Mouse (Mus musculus) midbrain, embryonic 15.5 days (tissue): ENCODE measurements at regions not wholly inside any gene's neighbourhood (a gene's known extent, or its start where the extent isn't known, plus 50 kb on each side); places are given as distances from the start of the nearest gene placed in this dataset.

ENCODE experiments used
- ATAC-seq: fragments of 200-750 bp; cut with Nextera tagmentation; replicated peaks from 2 replicates; pipeline ENCODE4 v1.8.0; 2017; ENCODE audit warnings: moderate TSS enrichment
- H3K27ac ChIP-seq: fragments of 300-500 bp; sonication (generic); 2 replicates; pipeline ENCODE4 v1.5.1; 2015; ENCODE audit warnings: mild to moderate bottlenecking, inconsistent platforms
- H3K27me3 ChIP-seq: fragments of 300-500 bp; sonication (generic); replicated peaks from 2 replicates; pipeline ENCODE4 v1.6.1; 2015; ENCODE audit warnings: inconsistent platforms
- H3K36me3 ChIP-seq: fragments of 300-500 bp; sonication (generic); replicated peaks from 2 replicates; pipeline ENCODE4 v1.6.1; 2015; ENCODE audit warnings: inconsistent platforms
- H3K4me1 ChIP-seq: fragments of 300-500 bp; sonication (generic); 2 replicates; pipeline ENCODE4 v1.6.1; 2015; ENCODE audit warnings: inconsistent platforms
- H3K4me2 ChIP-seq: fragments of 300-500 bp; sonication (generic); 2 replicates; pipeline ENCODE4 v1.6.1; 2015; ENCODE audit warnings: inconsistent platforms, mild to moderate bottlenecking, moderate library complexity
- H3K4me3 ChIP-seq: fragments of 300-500 bp; sonication (generic); 2 replicates; pipeline ENCODE4 v1.5.1; 2015; ENCODE audit warnings: mild to moderate bottlenecking, inconsistent platforms
- H3K9ac ChIP-seq: fragments of 300-500 bp; sonication (generic); 2 replicates; pipeline ENCODE4 v1.6.1; 2015; ENCODE audit warnings: mild to moderate bottlenecking, inconsistent platforms
- H3K9me3 ChIP-seq: fragments of 300-500 bp; sonication (generic); 2 replicates; pipeline ENCODE4 v1.6.1; 2016; ENCODE audit warnings: inconsistent platforms
- WGBS: fragments of 180-500 bp; shearing (Covaris S2); methylation state at CpG from one replicate; pipeline ENCODE4 v1.1.7; 2015; ENCODE audit warnings: mixed read lengths; 5-methylcytosine and 5-hydroxymethylcytosine counted together

DNA sequence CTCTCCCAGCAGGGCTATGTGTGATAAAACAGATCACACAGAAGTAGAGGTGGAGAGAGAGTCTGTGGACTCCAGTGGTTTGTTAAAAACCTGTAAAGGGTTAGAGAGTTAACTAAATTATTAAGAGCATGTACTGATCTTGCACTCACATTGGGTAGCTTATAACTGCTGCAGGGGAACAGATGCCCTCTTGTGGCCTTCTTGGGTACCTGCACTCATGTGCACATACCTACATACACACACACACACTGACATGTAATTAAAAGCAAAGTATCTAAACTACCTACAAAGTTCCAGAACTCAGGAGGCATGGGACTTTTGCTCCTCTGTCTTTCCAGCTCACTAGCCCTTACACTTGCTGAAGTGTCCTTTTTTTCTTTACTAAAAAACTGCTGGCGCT, 228.4 kb upstream of the Cxcr4 start:
- Histone ChIP-seq H3K4me1 (peaks cover 5% of the 10 kb centered on the region; the same call in 1 of the 2 replicates), H3K27ac (no peak overlapping the region), H3K4me3 (no peak overlapping the region), H3K9ac (no peak overlapping the region), H3K4me2 (no peak overlapping the region), H3K9me3 (no peaks in the 10 kb centered on the region), H3K36me3 (no peaks in the 10 kb centered on the region), H3K27me3 (no peaks in the 10 kb centered on the region)
- WGBS = 97% methylated on average over 1 of the region's 1 CpGs
- no peak for ATAC-seq

DNA sequence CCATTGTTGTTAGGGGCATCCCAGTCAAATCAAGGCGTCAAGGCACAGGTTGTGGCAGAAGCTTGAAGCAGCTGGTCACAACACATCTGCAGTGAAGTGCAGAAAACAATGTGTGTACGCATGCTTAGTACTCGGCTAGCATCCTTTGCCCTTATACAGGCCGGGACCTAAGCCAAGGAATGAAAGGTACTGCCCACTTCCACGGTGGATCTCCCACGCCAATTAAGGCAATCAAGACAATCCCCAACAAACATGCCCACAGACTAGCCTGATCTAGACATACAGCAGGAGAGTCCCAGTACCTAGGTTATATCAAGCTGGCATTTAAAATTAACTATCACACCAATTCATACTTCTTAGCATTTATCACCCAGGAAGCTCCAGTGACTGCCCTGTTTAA, 227.5 kb upstream of the Cxcr4 start:
- H3K36me3 ChIP-seq = no peaks in the 10 kb centered on the region
- H3K4me3 ChIP-seq = no peak overlapping the region
- H3K9ac ChIP-seq = no peak overlapping the region
- no peak overlapping the region for H3K4me2 ChIP-seq
- WGBS = 89% methylated on average over 6 of the region's 6 CpGs
- H3K27ac ChIP-seq = no peak overlapping the region
- ATAC-seq = no peak
- H3K27me3 ChIP-seq = no peaks in the 10 kb centered on the region
- H3K9me3 ChIP-seq = no peaks in the 10 kb centered on the region
- peaks cover 5% of the 10 kb centered on the region; the same call in 1 of the 2 replicates for H3K4me1 ChIP-seq

DNA sequence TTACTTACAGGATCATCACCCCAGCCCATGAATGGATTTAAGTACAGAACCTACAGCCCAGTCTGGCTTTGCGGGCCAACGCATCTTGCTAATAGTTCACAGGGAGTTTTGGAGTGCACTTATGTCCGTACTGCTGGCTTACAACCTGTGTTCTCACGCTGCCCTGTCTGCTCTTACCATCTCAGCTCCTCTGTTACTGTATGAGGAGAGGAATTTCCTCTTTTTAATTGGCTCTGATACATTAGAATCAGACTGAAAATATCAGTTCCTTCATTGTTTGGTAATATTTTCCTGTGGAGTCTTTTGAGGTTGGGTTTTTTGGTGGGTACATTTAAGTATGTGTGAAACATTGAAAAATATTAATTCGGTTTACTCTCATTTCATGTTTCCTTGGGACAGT, 221.3 kb upstream of the Cxcr4 start:
- Histone ChIP-seq H3K27me3 (no peaks in the 10 kb centered on the region), H3K9ac (no peak overlapping the region), H3K4me3 (no peak overlapping the region), H3K9me3 (no peaks in the 10 kb centered on the region), H3K36me3 (no peaks in the 10 kb centered on the region), H3K27ac (no peak overlapping the region), H3K4me1 (0 out of 2 replicates have a peak, but pooled peaks cover 3% of the 10 kb centered on the region), H3K4me2 (no peak overlapping the region)
- ATAC-seq = no peak
- 72% methylated on average over 5 of the region's 5 CpGs for WGBS

DNA sequence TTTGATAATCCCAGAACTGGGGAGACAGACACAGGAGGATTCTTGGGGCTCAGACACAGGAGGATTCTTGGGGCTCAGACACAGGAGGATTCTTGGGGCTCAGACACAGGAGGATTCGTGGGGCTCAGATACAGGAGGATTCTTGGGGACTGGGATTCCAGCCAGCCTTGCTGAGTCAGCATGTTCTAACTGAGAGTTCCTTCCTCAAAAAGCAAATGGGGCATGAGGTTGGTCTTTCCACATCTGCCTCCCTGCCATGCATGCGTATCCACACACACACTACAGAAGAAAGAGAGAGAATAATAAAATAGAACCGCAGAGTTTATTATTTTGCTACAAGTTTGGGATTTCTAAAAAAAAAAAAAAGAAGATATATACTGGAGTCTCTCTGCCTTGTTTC, 218.8 kb upstream of the Cxcr4 start:
- 82% methylated on average over 3 of the region's 3 CpGs for WGBS
- H3K27ac ChIP-seq = no peak overlapping the region
- no peak overlapping the region for H3K4me3 ChIP-seq
- no peak overlapping the region for H3K4me2 ChIP-seq
- no peak overlapping the region for H3K9ac ChIP-seq
- no peaks in the 10 kb centered on the region for H3K36me3 ChIP-seq
- ATAC-seq = no peak
- H3K4me1 ChIP-seq = peaks cover 9% of the 10 kb centered on the region
- no peaks in the 10 kb centered on the region for H3K9me3 ChIP-seq
- H3K27me3 ChIP-seq = no peaks in the 10 kb centered on the region

DNA sequence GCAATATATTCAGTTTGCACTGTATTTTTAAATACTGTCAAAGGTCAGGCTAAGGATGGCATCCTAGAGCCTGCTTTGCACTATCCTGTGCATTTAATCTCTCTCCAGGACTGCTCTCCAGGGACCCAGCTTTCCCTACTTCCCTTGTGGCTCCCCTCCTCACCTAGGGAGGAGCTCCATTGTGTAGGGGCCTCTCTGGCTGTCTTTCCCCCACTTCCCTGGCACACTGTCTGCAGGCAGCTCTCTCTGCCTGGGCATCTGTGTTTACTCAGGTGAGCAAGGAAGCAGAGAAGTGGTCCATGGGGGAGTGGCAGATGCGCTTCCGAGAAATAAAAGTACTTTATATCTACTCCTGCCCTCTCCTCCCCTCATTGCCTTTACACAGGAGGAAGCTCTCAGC, 218.0 kb upstream of the Cxcr4 start:
- H3K27ac ChIP-seq = no peak overlapping the region
- H3K4me3 ChIP-seq = no peak overlapping the region
- 71% methylated on average over 2 of the region's 2 CpGs for WGBS
- no peak overlapping the region for H3K4me2 ChIP-seq
- no peak for ATAC-seq
- no peaks in the 10 kb centered on the region for H3K27me3 ChIP-seq
- no peaks in the 10 kb centered on the region for H3K9me3 ChIP-seq
- no peaks in the 10 kb centered on the region for H3K36me3 ChIP-seq
- H3K4me1 ChIP-seq = peaks cover 13% of the 10 kb centered on the region
- H3K9ac ChIP-seq = no peak overlapping the region

DNA sequence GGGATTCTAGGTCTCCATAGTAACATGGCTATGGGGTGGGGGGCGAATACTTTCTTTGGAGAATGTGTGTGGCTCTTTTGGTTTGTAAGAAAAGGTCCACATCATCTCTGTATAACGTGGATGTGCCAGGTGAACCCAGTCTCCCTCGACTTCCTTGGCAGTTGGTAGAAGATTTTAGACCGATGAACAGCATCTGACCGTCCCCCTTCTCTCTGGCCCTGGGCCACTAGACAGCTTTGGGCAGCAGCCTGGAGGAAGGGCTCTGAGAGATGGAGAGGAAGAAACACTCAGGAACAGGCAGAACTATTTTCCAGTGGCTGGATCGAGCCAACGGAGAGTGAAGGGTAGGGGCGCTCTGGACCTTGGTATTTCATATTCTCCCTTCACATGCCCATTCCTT, 217.5 kb upstream of the Cxcr4 start:
- Histone ChIP-seq H3K27me3 (no peaks in the 10 kb centered on the region), H3K4me1 (peaks cover 13% of the 10 kb centered on the region), H3K4me2 (no peak overlapping the region), H3K36me3 (no peaks in the 10 kb centered on the region), H3K27ac (no peak overlapping the region), H3K9ac (no peak overlapping the region), H3K4me3 (no peak overlapping the region), H3K9me3 (no peaks in the 10 kb centered on the region)
- 86% methylated on average over 8 of the region's 8 CpGs for WGBS
- no peak for ATAC-seq

DNA sequence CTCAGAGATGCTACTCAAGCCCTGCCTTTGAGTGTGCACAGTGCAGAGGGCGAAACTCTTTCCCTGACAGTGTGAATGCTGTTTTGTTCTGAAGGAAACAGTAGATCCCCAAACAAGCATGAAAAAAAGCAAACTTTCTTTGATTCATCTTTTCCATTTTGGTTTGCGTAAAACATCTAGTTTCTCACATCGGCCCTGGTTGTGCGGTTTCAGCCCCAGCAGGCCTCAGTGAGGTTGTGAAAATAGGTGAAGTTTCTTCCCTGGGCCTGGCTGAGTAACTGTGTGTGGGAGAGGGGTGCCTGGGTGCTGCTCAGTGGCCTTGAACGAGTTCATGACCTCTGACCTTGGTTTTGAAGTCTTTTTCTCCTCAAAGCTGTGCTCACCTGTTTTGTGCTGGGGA, 216.5 kb upstream of the Cxcr4 start:
- H3K4me3 ChIP-seq = no peak overlapping the region
- 86% methylated on average over 5 of the region's 5 CpGs for WGBS
- no peaks in the 10 kb centered on the region for H3K27me3 ChIP-seq
- no peaks in the 10 kb centered on the region for H3K36me3 ChIP-seq
- no peak overlapping the region for H3K4me2 ChIP-seq
- no peak for ATAC-seq
- no peak overlapping the region for H3K9ac ChIP-seq
- no peak overlapping the region for H3K27ac ChIP-seq
- peaks cover 17% of the 10 kb centered on the region for H3K4me1 ChIP-seq
- no peaks in the 10 kb centered on the region for H3K9me3 ChIP-seq

DNA sequence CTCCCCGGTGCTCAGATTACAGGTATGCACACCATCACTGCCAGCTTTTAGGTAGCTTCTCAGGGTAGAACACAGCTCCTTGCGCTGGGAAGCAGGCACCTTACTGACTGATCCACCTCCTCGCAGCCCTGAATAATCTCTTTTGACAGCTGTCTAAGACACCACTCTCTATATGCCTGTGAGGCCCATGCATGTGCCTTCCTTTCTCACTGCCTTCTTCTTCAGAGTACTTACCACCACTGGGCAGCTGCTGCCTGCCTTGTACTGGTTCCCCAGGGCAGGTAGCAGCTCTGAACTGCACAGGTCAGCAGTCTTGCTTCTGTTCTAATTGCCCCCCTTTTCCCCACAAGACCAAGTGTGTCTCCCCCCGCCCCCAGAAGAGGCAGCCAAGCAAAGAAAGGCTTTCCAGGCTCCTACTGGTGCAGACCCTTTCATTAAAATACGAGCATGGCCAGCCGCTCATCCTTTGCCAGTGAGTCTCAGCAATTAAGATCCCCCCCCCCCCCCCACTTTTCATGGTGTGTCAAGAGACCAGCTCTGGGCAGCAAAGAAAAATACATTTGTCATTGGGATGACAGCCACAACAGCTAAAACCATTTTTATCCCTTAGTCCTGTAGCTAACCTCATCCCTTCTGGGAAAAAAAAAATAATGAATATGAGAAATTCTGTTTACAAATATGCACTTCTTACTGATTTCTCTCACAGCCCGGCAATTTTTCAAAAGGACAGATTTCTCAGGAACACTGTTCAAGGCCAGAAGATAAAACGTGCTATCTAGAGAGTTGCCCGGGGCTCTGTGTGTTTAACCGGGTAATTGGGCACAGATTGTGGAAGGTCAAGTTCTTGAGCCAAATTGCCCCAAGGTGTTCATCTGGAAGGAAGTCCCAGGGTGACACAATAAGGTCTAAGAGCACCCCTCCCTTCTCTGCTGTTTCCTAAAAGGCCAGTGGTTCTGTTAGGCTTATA, 213.9 kb upstream of the Cxcr4 start:
- WGBS = 30% methylated on average over 10 of the region's 10 CpGs
- H3K4me2 ChIP-seq = no peak overlapping the region
- peaks cover 21% of the 10 kb centered on the region for H3K4me1 ChIP-seq
- H3K9ac ChIP-seq = no peak overlapping the region
- no peaks in the 10 kb centered on the region for H3K9me3 ChIP-seq
- H3K36me3 ChIP-seq = no peaks in the 10 kb centered on the region
- H3K4me3 ChIP-seq = no peak overlapping the region
- peak overlapping the region; percentile 66 for H3K27ac ChIP-seq
- peak; percentile 75 for ATAC-seq
- no peaks in the 10 kb centered on the region for H3K27me3 ChIP-seq

DNA sequence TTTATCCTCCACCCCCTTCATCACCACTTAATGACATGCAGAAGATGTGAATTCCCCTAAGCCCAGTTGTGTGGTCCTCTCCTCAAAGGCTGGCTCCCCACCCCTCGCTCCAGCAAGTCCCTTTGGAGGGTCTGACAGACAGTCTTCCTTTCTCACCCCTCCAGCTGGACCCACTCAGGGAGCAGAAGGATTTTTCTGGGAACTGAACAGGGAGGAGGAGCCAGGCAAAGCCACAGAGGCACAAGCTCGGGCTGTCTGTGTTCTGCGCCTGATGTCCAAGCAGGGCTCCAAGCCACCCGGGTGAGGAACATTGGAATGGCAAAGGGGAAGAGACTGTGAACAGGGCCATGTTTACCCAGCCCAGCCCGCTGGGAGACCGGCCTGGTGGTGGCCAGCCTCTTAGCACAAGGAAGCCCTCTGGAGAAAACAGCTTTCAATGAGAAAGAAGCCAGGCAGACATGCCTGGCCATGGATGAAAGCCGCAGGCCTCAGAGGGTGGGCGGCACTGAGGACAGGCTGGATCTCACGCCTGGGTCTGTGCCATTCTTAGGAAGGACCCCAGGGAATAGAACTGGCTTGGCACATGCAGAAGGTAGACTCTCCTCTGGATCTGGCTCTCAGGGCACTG, 211.5 kb upstream of the Cxcr4 start:
- H3K9me3 ChIP-seq = no peaks in the 10 kb centered on the region
- peak; percentile 67 for ATAC-seq
- 14% methylated on average over 9 of the region's 9 CpGs for WGBS
- peaks cover 18% of the 10 kb centered on the region for H3K4me1 ChIP-seq
- no peak overlapping the region for H3K4me2 ChIP-seq
- H3K9ac ChIP-seq = no peak overlapping the region
- H3K27me3 ChIP-seq = no peaks in the 10 kb centered on the region
- peak overlapping the region; percentile 7; the same call in 1 of the 2 replicates for H3K27ac ChIP-seq
- H3K36me3 ChIP-seq = no peaks in the 10 kb centered on the region
- H3K4me3 ChIP-seq = no peak overlapping the region

DNA sequence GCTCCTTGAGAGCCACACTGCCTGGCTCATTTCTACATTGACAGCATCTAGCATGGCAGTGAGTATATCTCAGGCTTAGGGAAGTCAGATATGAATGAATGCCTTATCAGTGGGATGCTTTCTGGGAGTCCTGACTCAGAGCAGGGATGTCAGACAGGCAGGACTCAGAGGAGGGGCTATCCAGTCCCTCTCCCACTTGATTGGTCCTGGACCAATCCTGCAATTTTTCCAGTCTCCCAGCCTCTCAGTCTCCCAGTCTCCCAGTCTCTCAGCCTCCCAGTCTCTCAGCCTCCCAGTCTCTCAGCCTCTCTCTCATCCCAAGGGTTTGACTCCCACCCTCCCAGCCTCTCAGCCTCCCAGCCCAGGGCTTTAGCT, 211.0 kb upstream of the Cxcr4 start:
- Histone ChIP-seq H3K27me3 (no peaks in the 10 kb centered on the region), H3K4me3 (no peak overlapping the region), H3K36me3 (no peaks in the 10 kb centered on the region), H3K27ac (no peak overlapping the region), H3K9ac (no peak overlapping the region), H3K9me3 (no peaks in the 10 kb centered on the region), H3K4me1 (peaks cover 18% of the 10 kb centered on the region), H3K4me2 (no peak overlapping the region)
- ATAC-seq = peak; percentile 18

DNA sequence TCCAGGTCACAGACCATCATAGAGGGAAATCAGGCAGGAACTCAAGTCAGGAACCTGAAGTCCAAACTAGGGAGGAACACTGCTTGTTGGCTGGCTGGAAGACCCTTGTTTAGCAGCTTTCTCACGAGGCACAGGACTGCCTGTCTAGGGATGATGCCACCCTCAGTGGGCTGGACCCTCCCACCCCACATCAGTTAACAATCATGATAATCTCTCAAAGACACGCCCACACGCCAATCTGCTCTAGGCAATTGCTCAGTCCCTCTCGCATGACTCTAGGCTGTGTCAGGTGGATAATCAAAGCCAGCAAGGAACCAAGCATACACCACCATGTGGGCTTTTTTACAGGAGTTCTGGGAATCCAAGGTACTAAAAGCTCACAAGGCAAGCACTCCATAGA, 206.6 kb upstream of the Cxcr4 start:
- H3K36me3 ChIP-seq = no peaks in the 10 kb centered on the region
- WGBS = 63% methylated on average over 4 of the region's 4 CpGs
- no peak overlapping the region for H3K4me3 ChIP-seq
- no peak overlapping the region for H3K4me2 ChIP-seq
- no peaks in the 10 kb centered on the region for H3K27me3 ChIP-seq
- no peak overlapping the region for H3K27ac ChIP-seq
- ATAC-seq = no peak
- H3K4me1 ChIP-seq = peaks cover 4% of the 10 kb centered on the region
- no peak overlapping the region for H3K9ac ChIP-seq
- no peaks in the 10 kb centered on the region for H3K9me3 ChIP-seq

DNA sequence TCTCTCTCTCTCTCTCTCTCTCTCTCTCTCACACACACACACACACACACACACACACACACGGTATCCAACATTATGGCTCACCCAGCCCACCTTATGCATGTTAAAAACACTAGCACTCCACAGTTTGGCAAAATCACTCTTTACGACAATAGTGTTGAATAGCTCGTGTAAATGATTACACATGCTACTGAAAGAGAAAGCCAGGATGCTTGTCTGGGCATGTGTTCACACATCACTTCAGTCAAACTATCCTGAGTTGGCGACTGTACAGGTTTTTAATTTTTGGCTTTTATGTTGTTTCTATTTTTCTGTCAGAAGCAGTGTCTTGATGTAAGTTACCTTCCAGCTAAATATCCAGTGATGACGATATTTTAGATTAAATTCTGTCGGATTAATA, 203.6 kb upstream of the Cxcr4 start:
- Histone ChIP-seq H3K36me3 (no peaks in the 10 kb centered on the region), H3K4me3 (no peak overlapping the region), H3K27ac (no peak overlapping the region), H3K9me3 (no peaks in the 10 kb centered on the region), H3K27me3 (no peaks in the 10 kb centered on the region), H3K9ac (no peak overlapping the region), H3K4me1 (no peaks in the 10 kb centered on the region), H3K4me2 (no peak overlapping the region)
- WGBS = 91% methylated on average over 6 of the region's 6 CpGs
- ATAC-seq = no peak

DNA sequence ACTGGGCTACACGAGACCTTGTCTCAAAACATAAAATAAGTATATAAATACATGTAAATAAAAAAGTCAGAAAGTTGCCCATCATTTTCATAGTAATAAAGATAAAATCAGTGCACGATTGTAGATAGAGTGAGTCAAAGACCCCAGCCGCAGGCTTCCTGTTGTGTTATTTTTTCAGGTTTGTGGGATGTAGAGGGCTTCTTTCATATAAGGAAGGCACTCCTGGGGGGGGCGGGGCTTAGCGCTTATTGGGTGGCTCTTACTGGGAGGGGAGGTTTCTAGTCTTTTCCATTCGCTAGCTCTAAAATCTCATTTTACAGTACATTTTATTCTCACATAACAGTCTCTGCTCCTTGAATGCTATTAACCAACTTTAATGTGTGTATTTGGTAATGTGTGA, 198.8 kb upstream of the Cxcr4 start:
- H3K27ac ChIP-seq = no peak overlapping the region
- no peak overlapping the region for H3K4me3 ChIP-seq
- H3K27me3 ChIP-seq = no peaks in the 10 kb centered on the region
- no peak overlapping the region for H3K4me2 ChIP-seq
- 90% methylated on average over 6 of the region's 6 CpGs for WGBS
- H3K36me3 ChIP-seq = no peaks in the 10 kb centered on the region
- no peaks in the 10 kb centered on the region for H3K9me3 ChIP-seq
- no peak overlapping the region for H3K9ac ChIP-seq
- H3K4me1 ChIP-seq = no peaks in the 10 kb centered on the region
- no peak for ATAC-seq
